Mouse (Mus musculus) MEL (cell line): Measurements from ENCODE around the gene Rrp8. TPM values are rescaled to one million over a fixed set of nuclear protein-coding genes. Genes with fewer than 3 reads are reported as not detected.

Experiments
- DNase-seq: peaks from one replicate; pipeline ENCODE4 v3.0.0; 2011; ENCODE audit warnings: low read depth, low spot score
- H3K27ac ChIP-seq: 2 replicates; pipeline ENCODE4 v1.5.1; 2012; ENCODE audit warnings: low read depth, mild to moderate bottlenecking, control low read depth, low read length, moderate library complexity; ENCODE audit not compliant: control insufficient read depth
- H3K27me3 ChIP-seq, 2 experiments: fragments of 150-350 bp in 1 of 2; sonication (generic) in 1 of 2; 2 replicates each; pipeline ENCODE4 v1.6.1; 2012; ENCODE audit warnings: low read length in 2 of 2, mild to moderate bottlenecking in 2 of 2, improper control_type of control experiment in 1 of 2, moderate library complexity in 1 of 2; ENCODE audit not compliant: insufficient read depth in 2 of 2, control insufficient read depth in 1 of 2
- H3K36me3 ChIP-seq, 2 experiments: 2 replicates each; pipeline ENCODE4 v1.6.1; 2012 to 2014; ENCODE audit warnings: low read length in 2 of 2, improper control_type of control experiment in 1 of 2, inconsistent platforms in 1 of 2, mild to moderate bottlenecking in 1 of 2; ENCODE audit not compliant: insufficient read depth in 2 of 2, control insufficient read depth in 1 of 2
- H3K4me1 ChIP-seq, 2 experiments: fragments of 150-350 bp in 1 of 2; sonication (generic) in 1 of 2; 2 replicates each; pipeline ENCODE4 v1.6.1; 2012; ENCODE audit warnings: low read length in 2 of 2, improper control_type of control experiment in 1 of 2, mild to moderate bottlenecking in 1 of 2; ENCODE audit not compliant: insufficient read depth in 2 of 2, control insufficient read depth in 1 of 2
- H3K4me3 ChIP-seq, 2 experiments: fragments of 150-350 bp in 1 of 2; sonication (generic) in 1 of 2; 2 replicates each; pipeline ENCODE4 v1.5.1; 2012; ENCODE audit warnings: low read depth in 2 of 2, low read length in 2 of 2, mild to moderate bottlenecking in 2 of 2, moderate library complexity in 2 of 2, control low read depth in 1 of 2, improper control_type of control experiment in 1 of 2; ENCODE audit not compliant: control insufficient read depth in 1 of 2, insufficient read depth in 1 of 2
- H3K79me2 ChIP-seq: 2 replicates; pipeline ENCODE4 v1.6.1; 2012; ENCODE audit warnings: mild to moderate bottlenecking, low read length, moderate library complexity; ENCODE audit not compliant: control insufficient read depth, poor library complexity, insufficient read depth
- H3K9ac ChIP-seq: 2 replicates; pipeline ENCODE4 v1.6.1; 2012; ENCODE audit warnings: low read depth, mild to moderate bottlenecking, control low read depth, low read length, moderate library complexity; ENCODE audit not compliant: control insufficient read depth, poor library complexity, severe bottlenecking
- H3K9me3 ChIP-seq: fragments of 150-350 bp; sonication (generic); replicated peaks from 2 replicates; pipeline ENCODE4 v1.6.1; 2012; ENCODE audit warnings: mild to moderate bottlenecking, low read length, improper control_type of control experiment, moderate library complexity; ENCODE audit not compliant: insufficient read depth
- CHD1 ChIP-seq: IDR thresholded peaks from 2 replicates; pipeline ENCODE4 v1.6.1; 2012; ENCODE audit warnings: low read depth, mild to moderate bottlenecking, inconsistent platforms, low read length, improper control_type of control experiment
- E2F4 ChIP-seq: IDR thresholded peaks from 2 replicates; pipeline ENCODE4 v1.6.1; 2011; ENCODE audit warnings: low read depth, low read length, improper control_type of control experiment, borderline replicate concordance
- ELF1 ChIP-seq: IDR thresholded peaks from 2 replicates; pipeline ENCODE4 v1.6.1; 2014; ENCODE audit warnings: low read depth, mild to moderate bottlenecking, inconsistent platforms, low read length, improper control_type of control experiment, moderate library complexity
- EP300 ChIP-seq, 2 experiments: IDR thresholded peaks; 2 replicates each; pipeline ENCODE4 v1.6.1; 2011; ENCODE audit warnings: improper control_type of control experiment in 2 of 2, low read length in 2 of 2, low read depth in 1 of 2, mild to moderate bottlenecking in 1 of 2
- GABPA ChIP-seq: IDR thresholded peaks from 2 replicates; pipeline ENCODE4 v1.6.1; 2012; ENCODE audit warnings: low read depth, mild to moderate bottlenecking, inconsistent platforms, low read length, improper control_type of control experiment, moderate library complexity
- JUND ChIP-seq: IDR thresholded peaks from 2 replicates; pipeline ENCODE4 v1.6.1; 2011; ENCODE audit warnings: low read depth, mild to moderate bottlenecking, improper control_type of control experiment, low read length
- KAT2A ChIP-seq: conservative IDR thresholded peaks from 2 replicates; pipeline ENCODE4 v1.6.1; 2012; ENCODE audit warnings: low read depth, low read length, improper control_type of control experiment, inconsistent platforms
- MAFK ChIP-seq: IDR thresholded peaks from 2 replicates; pipeline ENCODE4 v1.6.1; 2011; ENCODE audit warnings: low read depth, mild to moderate bottlenecking, low read length, improper control_type of control experiment, borderline replicate concordance
- MAX ChIP-seq: IDR thresholded peaks from 2 replicates; pipeline ENCODE4 v1.6.1; 2011; ENCODE audit warnings: low read length, improper control_type of control experiment
- MEF2A ChIP-seq: IDR thresholded peaks from 2 replicates; pipeline ENCODE4 v1.6.1; 2014; ENCODE audit warnings: low read depth, mild to moderate bottlenecking, inconsistent platforms, low read length, improper control_type of control experiment; ENCODE audit not compliant: poor library complexity, insufficient replicate concordance, severe bottlenecking; ENCODE audit errors: extremely low read depth
- MYB ChIP-seq: IDR thresholded peaks from 2 replicates; pipeline ENCODE4 v1.6.1; 2011; ENCODE audit warnings: mild to moderate bottlenecking, low read depth, low read length, improper control_type of control experiment
- MYC ChIP-seq: IDR thresholded peaks from 2 replicates; pipeline ENCODE4 v1.6.1; 2011; ENCODE audit warnings: low read depth, mild to moderate bottlenecking, low read length, improper control_type of control experiment, moderate library complexity
- NELFE ChIP-seq: IDR thresholded peaks from 2 replicates; pipeline ENCODE4 v1.6.1; 2011; ENCODE audit warnings: low read depth, low read length, improper control_type of control experiment
- NRF1 ChIP-seq: IDR thresholded peaks from 2 replicates; pipeline ENCODE4 v1.6.1; 2014; ENCODE audit warnings: low read depth, mild to moderate bottlenecking, inconsistent platforms, low read length, improper control_type of control experiment, moderate library complexity; ENCODE audit not compliant: poor library complexity, insufficient read depth, severe bottlenecking
- RCOR1 ChIP-seq: IDR thresholded peaks from 2 replicates; pipeline ENCODE4 v1.6.1; 2012; ENCODE audit warnings: low read depth, mild to moderate bottlenecking, inconsistent platforms, low read length, improper control_type of control experiment
- SIN3A ChIP-seq: IDR thresholded peaks from 2 replicates; pipeline ENCODE4 v1.6.1; 2012; ENCODE audit warnings: low read length, improper control_type of control experiment, inconsistent platforms
- TBP ChIP-seq: IDR thresholded peaks from 2 replicates; pipeline ENCODE4 v1.8.0; 2011; ENCODE audit warnings: low read depth, low read length, improper control_type of control experiment
- UBTF ChIP-seq: IDR thresholded peaks from 2 replicates; pipeline ENCODE4 v1.6.1; 2012; ENCODE audit warnings: low read depth, mild to moderate bottlenecking, inconsistent platforms, low read length, improper control_type of control experiment, moderate library complexity, borderline replicate concordance; ENCODE audit not compliant: insufficient read depth
- USF1 ChIP-seq: IDR thresholded peaks from 2 replicates; pipeline ENCODE4 v1.6.1; 2014; ENCODE audit warnings: low read depth, mild to moderate bottlenecking, inconsistent platforms, low read length, improper control_type of control experiment, moderate library complexity
- ZKSCAN1 ChIP-seq: IDR thresholded peaks from 2 replicates; pipeline ENCODE4 v1.6.1; 2012; ENCODE audit warnings: low read depth, mild to moderate bottlenecking, inconsistent platforms, low read length, improper control_type of control experiment, moderate library complexity
- ZMIZ1 ChIP-seq: IDR thresholded peaks from 2 replicates; pipeline ENCODE4 v1.6.1; 2012; ENCODE audit warnings: low read depth, mild to moderate bottlenecking, inconsistent platforms, low read length, improper control_type of control experiment, moderate library complexity
- ZNF384 ChIP-seq: IDR thresholded peaks from 2 replicates; pipeline ENCODE4 v1.6.1; 2012; ENCODE audit warnings: low read depth, mild to moderate bottlenecking, inconsistent platforms, low read length, improper control_type of control experiment
- polyA plus RNA-seq, 2 experiments: library from polyadenylated mRNA; stranded (reverse) in 1 of 2; unstranded in 1 of 2; fragments of >175 nt in 1 of 2; fragments of >200 nt in 1 of 2; gene quantifications; 2 replicates each; pipeline versions ENCODE4 v1.2.1 to v1.2.4; 2012; ENCODE audit warnings: low replicate concordance in 2 of 2, low read depth in 1 of 2; ENCODE audit not compliant: insufficient read length in 2 of 2, insufficient read depth in 1 of 2, missing spikeins in 1 of 2
- total RNA-seq: library from RNA; depleted of rRNA; stranded (reverse); fragments of 300-350 nt; gene quantifications from 2 replicates; pipeline ENCODE4 v1.2.3, GENCODE M21; 2012; rRNA removed

Rrp8 gene
- total RNA-seq (43.7 and 54.2 TPM in 2 replicates), polyA plus RNA-seq (10 to 100 TPM in 1 of 2 experiments, not detected in 1; 66.9 TPM)

DNA sequence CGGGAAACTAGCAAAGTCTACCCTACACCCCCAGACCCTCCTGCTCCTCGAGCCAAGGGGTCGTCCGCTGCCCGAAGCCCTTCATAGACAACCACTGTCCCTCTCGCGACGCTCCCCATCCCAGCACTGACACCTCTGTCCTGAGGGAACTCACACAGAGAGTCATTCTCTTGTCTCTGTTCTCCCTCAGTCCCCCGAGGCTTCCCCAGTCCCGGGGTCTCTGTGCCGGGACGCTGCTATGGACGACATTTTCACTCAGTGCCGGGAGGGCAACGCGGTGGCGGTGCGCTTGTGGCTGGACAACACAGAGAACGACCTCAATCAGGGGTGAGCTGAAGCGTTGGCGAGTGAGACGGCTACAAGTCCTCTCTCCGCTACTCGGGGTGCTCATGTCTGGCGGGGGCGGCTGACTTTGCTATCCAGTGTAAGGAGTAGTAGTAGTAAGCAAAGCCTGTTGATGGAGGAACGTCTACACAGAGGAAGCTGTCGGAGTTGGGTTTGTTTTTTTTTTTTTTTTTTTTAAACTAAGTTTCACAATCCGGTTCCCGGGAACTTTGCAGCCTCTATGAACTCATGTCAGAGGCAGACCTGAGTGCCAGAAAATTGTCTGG is at the start of gene Rrp8:
TSS of gene Rrp8 (minus strand) at position 475 of the 611 bp plus-strand sequence.
- H3K79me2 ChIP-seq = peaks cover 37% of the 10 kb centered on the region
- no peaks in the 10 kb centered on the region for H3K9me3 ChIP-seq
- TF ChIP-seq CHD1 (no peak), MAX (no peak), NELFE (no peak), MEF2A (no peak), UBTF (no peak), SIN3A (peak; percentile 40), EP300 (IDR thresholded peaks at IDR 0.05; ENCODE audit: low read depth in 1 of 2, low read length in 2 of 2) (no peak), ZNF384 (peak; percentile 83)
- peak; percentile 71 for DNase-seq
- H3K27ac ChIP-seq = peak within 1 kb of the TSS; percentile 74
- H3K27me3 ChIP-seq = no peaks in the 10 kb centered on the region
- H3K4me1 ChIP-seq = peaks cover 14 to 21% of the 10 kb centered on the region in 2 experiments
- peak within 1 kb of the TSS; percentile 96 for H3K9ac ChIP-seq
- H3K4me3 ChIP-seq = peak within 1 kb of the TSS; percentile 77 to 99
- H3K36me3 ChIP-seq = peaks cover 12 to 23% of the 10 kb centered on the region in 2 experiments

- Histone ChIP-seq H3K9ac (no peak overlapping the region), H3K4me3 (no peak overlapping the region)
- DNase-seq = no peak
These were observed 49.5 kb upstream of the Rrp8 start for GRCm38 (mm10) chr7:105786506-105787284.

DNA sequence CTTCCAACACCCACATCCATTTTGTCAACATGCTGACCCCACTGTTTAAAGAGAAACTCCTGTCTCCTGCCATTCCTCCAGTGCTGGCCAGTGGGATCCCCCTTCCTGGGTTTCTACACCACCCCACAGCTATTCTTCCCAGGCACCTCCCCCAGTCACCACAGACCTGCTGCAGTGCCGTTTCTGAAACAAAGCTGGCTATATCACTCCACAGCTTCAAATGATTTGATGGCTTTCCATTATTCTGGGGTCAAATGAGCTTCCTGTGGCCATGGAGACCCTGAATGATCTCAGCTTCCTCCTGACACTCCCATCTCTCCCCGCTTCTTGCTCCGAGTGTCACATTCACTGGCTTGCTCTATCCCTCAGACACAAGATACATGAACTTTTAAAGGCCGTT is 47.4 kb upstream of the Rrp8 start:
- H3K79me2 ChIP-seq = no peaks in the 10 kb centered on the region
- no peak overlapping the region for H3K4me3 ChIP-seq
- no peak for DNase-seq
- no peaks in the 10 kb centered on the region for H3K9me3 ChIP-seq
- H3K4me1 ChIP-seq = peaks cover 0 to under 1% of the 10 kb centered on the region in 2 experiments; a peak in 1 of 4 replicates
- H3K36me3 ChIP-seq = no peaks in the 10 kb centered on the region
- no peak overlapping the region for H3K27ac ChIP-seq
- H3K9ac ChIP-seq = no peak overlapping the region
- peaks cover 1 to 2% of the 10 kb centered on the region in 2 experiments; a peak in 3 of 4 replicates for H3K27me3 ChIP-seq
- TF ChIP-seq ZKSCAN1 = no peak
- TF ChIP-seq E2F4 = no peak
- TF ChIP-seq RCOR1 = no peak
- no peak for TF ChIP-seq MYB
- TF ChIP-seq MAX = no peak
- no peak for TF ChIP-seq UBTF
- no peak for TF ChIP-seq NRF1
- no peak for TF ChIP-seq TBP
- no peak for TF ChIP-seq USF1
- no peak for TF ChIP-seq JUND
- no peak for TF ChIP-seq SIN3A
- TF ChIP-seq ELF1 = no peak
- TF ChIP-seq EP300 (IDR thresholded peaks at IDR 0.05; ENCODE audit: low read depth in 1 of 2, low read length in 2 of 2) = no peak
- TF ChIP-seq KAT2A = no peak
- TF ChIP-seq GABPA = no peak
- TF ChIP-seq ZMIZ1 = no peak
- no peak for TF ChIP-seq MAFK

More at GRCm38 (mm10) chr7:105786506-105787284, 49.5 kb upstream of the Rrp8 start:
- Histone ChIP-seq H3K9me3 (no peaks in the 10 kb centered on the region), H3K79me2 (no peaks in the 10 kb centered on the region), H3K36me3 (no peaks in the 10 kb centered on the region), H3K4me1 (no peaks in the 10 kb centered on the region), H3K27ac (no peak overlapping the region), H3K27me3 (peaks cover 2 to 4% of the 10 kb centered on the region in 2 experiments)
- TF ChIP-seq MYC (no peak), USF1 (no peak)
